Mouse (Mus musculus) midbrain, embryonic 10.5 days (tissue): Measurements from ENCODE around the gene Rrp1b. TPM values are rescaled to one million over a fixed set of nuclear protein-coding genes. Genes with fewer than 3 reads are reported as not detected.

ENCODE experiments used
- DNase-seq: peaks from one replicate; pipeline ENCODE4 v3.0.0-alpha.2; 2017; ENCODE audit warnings: low spot score
- H3K27ac ChIP-seq: fragments of 300-500 bp; sonication (generic); replicated peaks from 2 replicates; pipeline ENCODE4 v1.5.1; 2016; ENCODE audit warnings: mild to moderate bottlenecking
- H3K27me3 ChIP-seq: fragments of 300-500 bp; sonication (generic); 2 replicates; pipeline ENCODE4 v1.6.1; 2016; ENCODE audit warnings: low read depth, mild to moderate bottlenecking; ENCODE audit not compliant: poor library complexity, severe bottlenecking
- H3K36me3 ChIP-seq: fragments of 300-500 bp; sonication (generic); 2 replicates; pipeline ENCODE4 v1.6.1; 2016; ENCODE audit warnings: mild to moderate bottlenecking, moderate library complexity
- H3K4me1 ChIP-seq: fragments of 300-500 bp; sonication (generic); 2 replicates; pipeline ENCODE4 v1.6.1; 2016
- H3K4me3 ChIP-seq: fragments of 300-500 bp; sonication (generic); 2 replicates; pipeline ENCODE4 v1.5.1; 2016; ENCODE audit warnings: mild to moderate bottlenecking, moderate library complexity
- H3K9me3 ChIP-seq: fragments of 300-500 bp; sonication (generic); replicated peaks from 2 replicates; pipeline ENCODE4 v1.6.1; 2016; ENCODE audit warnings: mild to moderate bottlenecking
- WGBS: fragments of 180-500 bp; shearing (Covaris S2); methylation state at CpG from one replicate; pipeline ENCODE4 v1.1.7; 2016; 5-methylcytosine and 5-hydroxymethylcytosine counted together
- polyA plus RNA-seq: library from polyadenylated mRNA; unstranded; fragments of >200 nt; fragmentation: Nextera tagmentation; extraction: Ambion mirVana; gene quantifications from 2 replicates; pipeline ENCODE4 v1.2.1, GENCODE M21; 2016

Gene Rrp1b
- polyA plus RNA-seq, 1 experiment from 2014 or later = 102 TPM

DNA sequence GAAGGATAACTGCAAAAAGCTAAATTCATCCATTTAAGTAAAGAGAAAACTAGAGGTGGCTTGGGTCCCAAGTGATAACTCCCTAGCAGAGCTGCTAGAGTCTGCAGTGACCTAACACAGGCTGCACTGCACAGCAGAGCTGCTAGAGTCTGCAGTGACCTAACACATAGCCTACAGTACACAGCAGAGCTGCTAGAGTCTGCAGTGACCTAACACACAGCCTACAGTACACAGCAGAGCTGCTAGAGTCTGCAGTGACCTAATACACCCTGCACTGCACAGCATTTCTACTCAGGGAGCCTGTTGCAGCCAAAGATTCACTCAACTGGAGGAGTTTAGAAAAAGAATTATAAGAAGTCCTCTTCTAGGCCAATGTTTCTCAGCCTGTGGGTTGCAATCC is 22.2 kb upstream of the Rrp1b start:
- Histone ChIP-seq H3K27me3 (no peaks in the 10 kb centered on the region), H3K27ac (no peak overlapping the region), H3K4me3 (no peak overlapping the region), H3K9me3 (no peaks in the 10 kb centered on the region), H3K36me3 (no peaks in the 10 kb centered on the region), H3K4me1 (no peaks in the 10 kb centered on the region)
- no peak for DNase-seq

DNA sequence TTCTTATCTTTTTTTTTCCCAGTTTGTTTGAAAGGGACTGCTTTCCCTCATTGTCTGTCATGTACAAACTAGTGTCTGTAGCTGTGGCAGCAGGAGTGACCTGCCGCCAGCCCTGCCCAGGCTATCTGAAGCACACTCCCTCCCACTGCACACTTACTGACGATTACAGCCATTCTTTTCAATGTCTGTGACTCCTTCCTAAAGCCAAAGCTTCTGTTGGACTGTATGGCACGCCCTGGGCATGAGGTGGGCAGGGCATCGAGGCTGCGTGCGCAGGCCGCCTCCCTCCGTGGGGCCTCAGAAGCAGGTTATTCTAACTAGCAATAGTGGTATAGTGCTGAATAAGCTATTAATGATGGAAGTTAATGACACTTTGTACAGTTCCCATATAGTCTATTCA is 19.4 kb upstream of the Rrp1b start:
- Histone ChIP-seq H3K36me3 (no peaks in the 10 kb centered on the region), H3K4me1 (no peaks in the 10 kb centered on the region), H3K9me3 (no peaks in the 10 kb centered on the region), H3K4me3 (no peak overlapping the region), H3K27me3 (no peaks in the 10 kb centered on the region), H3K27ac (no peak overlapping the region)
- DNase-seq = no peak
- 91% methylated on average over 8 of the region's 8 CpGs for WGBS

DNA sequence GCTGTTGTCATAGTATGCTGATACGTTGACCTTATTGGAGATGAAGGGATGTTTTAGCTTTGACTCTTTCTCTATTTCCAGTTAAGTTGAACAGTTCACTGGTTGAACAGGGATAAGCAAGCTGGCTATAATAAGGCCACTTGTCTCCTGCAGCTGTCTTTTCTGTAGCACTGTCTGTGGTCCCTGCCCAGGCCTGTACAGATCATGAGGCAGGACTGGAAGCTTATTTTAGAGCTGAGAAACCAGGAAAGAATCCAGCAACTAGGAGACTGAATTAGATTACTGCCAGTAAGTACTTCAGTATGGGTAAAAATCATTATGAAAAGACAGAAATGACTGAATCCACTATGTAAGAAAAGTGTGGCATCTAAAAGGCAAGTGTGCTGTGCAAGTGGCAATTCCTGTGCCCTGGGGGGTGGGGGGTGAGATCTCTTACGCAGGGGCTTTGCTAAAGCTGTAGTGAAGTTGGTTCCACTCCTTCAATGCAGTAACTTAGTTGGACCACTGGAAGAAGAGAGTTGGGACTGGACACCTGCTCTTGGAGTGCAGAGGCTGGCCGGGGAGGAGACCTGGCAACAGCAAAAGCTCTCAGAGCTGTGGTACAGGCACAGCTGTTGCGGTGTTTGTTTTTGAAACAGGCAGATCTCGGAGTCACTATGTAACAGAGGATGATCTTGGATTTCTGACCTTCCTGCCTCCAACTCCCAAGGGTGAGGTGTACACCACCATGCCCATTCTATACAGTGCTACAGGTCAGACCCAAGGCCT is 17.6 kb upstream of the Rrp1b start:
- H3K4me1 ChIP-seq = no peaks in the 10 kb centered on the region

DNA sequence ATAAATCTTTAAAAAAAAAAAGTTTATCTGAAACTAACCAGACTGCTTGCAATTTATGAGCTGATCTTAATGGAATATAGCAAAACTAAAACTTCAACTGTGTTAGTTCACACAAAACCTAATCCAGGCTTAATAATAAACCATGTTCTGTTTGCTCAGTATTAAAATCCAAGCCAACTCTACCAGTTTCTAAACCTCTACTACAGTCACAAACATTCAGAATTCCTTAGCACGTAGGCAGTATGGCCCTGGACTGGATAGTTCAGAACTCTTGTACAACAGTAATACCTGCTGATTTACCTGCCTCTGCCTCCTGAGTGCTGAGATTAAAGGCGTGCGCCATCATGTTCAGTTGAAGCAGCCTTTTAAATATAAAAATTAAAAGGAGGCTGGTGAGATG is 13.9 kb upstream of the Rrp1b start:
- WGBS = 90% methylated on average over 3 of the region's 3 CpGs
- no peaks in the 10 kb centered on the region for H3K27me3 ChIP-seq
- no peak overlapping the region for H3K4me3 ChIP-seq
- H3K36me3 ChIP-seq = no peaks in the 10 kb centered on the region
- DNase-seq = no peak
- no peaks in the 10 kb centered on the region for H3K9me3 ChIP-seq
- H3K27ac ChIP-seq = no peak overlapping the region
- peaks cover 3% of the 10 kb centered on the region; the same call in 1 of the 2 replicates for H3K4me1 ChIP-seq

More for the DNA sequence above, 17.6 kb upstream of the Rrp1b start:
- Histone ChIP-seq H3K36me3 (no peaks in the 10 kb centered on the region), H3K9me3 (no peaks in the 10 kb centered on the region), H3K4me3 (no peak overlapping the region), H3K27me3 (no peaks in the 10 kb centered on the region), H3K27ac (no peak overlapping the region)
- WGBS = 83% methylated on average over 5 of the region's 5 CpGs
- no peak for DNase-seq

DNA sequence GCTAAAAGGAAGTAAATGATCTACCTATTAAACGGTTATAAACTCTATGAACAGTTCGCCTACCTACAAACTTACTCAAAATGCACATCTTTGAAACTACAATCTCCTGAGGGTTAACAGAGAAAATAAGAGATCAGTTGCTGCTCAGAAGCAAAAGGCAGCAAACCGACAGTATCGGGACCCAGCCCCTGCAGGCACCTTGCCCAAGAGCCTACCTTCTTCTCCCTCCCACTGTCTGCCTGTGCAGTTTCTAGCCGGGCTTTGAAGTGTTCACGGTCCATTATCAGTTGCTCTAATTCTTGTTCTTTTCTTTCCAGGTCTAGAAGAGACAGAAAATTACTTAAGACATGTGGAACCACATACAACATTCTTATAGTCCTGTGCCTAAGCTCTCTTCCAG is 13.3 kb upstream of the Rrp1b start:
- Histone ChIP-seq H3K4me1 (peaks cover 3% of the 10 kb centered on the region; the same call in 1 of the 2 replicates), H3K27me3 (no peaks in the 10 kb centered on the region), H3K27ac (no peak overlapping the region), H3K4me3 (no peak overlapping the region), H3K9me3 (no peaks in the 10 kb centered on the region), H3K36me3 (no peaks in the 10 kb centered on the region)
- 83% methylated on average over 6 of the region's 6 CpGs for WGBS
- no peak for DNase-seq

DNA sequence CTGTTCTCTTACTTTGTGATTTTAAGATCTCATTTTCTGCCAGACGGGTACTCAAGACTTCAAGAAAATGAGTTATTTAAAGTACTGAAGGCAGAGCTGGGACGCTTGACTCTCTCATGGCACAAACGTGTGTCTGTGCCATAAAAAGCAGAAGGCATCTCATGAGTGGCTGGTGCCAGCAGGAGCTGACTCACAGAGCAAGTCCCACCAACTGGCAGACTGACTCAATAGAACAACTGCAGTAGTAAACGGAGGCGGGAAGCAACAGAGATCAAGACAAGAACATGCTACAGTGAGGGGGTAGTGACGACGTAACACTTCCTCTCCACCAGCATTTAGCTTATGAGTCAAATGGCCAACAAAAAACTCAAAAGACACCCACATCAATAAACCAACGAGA is 12.8 kb upstream of the Rrp1b start:
- Histone ChIP-seq H3K4me3 (no peak overlapping the region), H3K4me1 (peaks cover 3% of the 10 kb centered on the region; the same call in 1 of the 2 replicates), H3K36me3 (no peaks in the 10 kb centered on the region), H3K27ac (no peak overlapping the region), H3K27me3 (no peaks in the 10 kb centered on the region), H3K9me3 (no peaks in the 10 kb centered on the region)
- no peak for DNase-seq
- WGBS = 82% methylated on average over 8 of the region's 8 CpGs

DNA sequence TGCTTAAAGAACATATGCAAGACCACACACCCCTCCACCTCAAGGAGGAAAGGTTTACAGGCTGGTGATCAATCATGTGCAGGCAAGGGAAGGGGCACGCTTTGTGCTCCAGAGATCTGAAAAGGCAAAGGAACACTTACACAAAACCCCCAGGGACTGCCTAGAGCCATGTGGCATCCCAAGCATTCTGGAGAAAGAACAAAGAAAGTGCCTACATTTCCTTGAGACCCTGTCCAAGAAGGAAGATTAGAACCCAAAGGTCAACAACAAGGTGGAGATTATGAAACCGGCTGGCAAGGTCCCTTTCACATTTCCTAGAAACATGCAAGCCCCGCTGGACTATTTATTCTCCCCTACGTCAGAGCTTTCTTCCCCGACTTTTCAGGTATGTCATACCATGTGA is 11.2 kb upstream of the Rrp1b start:
- H3K4me3 ChIP-seq = no peak overlapping the region
- 71% methylated on average over 5 of the region's 5 CpGs for WGBS
- no peaks in the 10 kb centered on the region for H3K9me3 ChIP-seq
- no peaks in the 10 kb centered on the region for H3K36me3 ChIP-seq
- peaks cover 3% of the 10 kb centered on the region; the same call in 1 of the 2 replicates for H3K4me1 ChIP-seq
- H3K27me3 ChIP-seq = no peaks in the 10 kb centered on the region
- DNase-seq = no peak
- H3K27ac ChIP-seq = no peak overlapping the region

DNA sequence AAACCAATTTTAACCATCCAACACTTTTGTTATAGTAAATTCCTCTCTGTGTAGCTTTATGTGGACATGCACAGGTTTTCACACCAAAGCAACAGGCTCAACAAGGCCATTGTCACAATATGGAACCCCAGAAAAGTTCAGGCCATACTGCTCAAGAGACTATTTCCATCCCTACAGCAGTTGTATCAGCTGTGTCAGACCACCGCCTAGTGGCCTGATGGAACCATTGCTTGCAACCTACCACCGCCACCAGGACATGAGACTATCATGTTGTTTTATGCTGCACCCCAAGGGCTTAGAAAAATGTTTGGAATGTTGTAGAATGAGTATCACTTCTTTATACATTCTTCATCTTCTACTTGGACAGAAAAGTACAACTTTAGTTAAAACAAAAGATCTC is 10.5 kb upstream of the Rrp1b start:
- H3K9me3 ChIP-seq = no peaks in the 10 kb centered on the region
- no peak overlapping the region for H3K4me3 ChIP-seq
- 9% methylated on average over 2 of the region's 2 CpGs for WGBS
- H3K36me3 ChIP-seq = no peaks in the 10 kb centered on the region
- no peaks in the 10 kb centered on the region for H3K27me3 ChIP-seq
- no peak overlapping the region for H3K27ac ChIP-seq
- peak; percentile 63 for DNase-seq
- H3K4me1 ChIP-seq = peaks cover 3% of the 10 kb centered on the region; the same call in 1 of the 2 replicates

DNA sequence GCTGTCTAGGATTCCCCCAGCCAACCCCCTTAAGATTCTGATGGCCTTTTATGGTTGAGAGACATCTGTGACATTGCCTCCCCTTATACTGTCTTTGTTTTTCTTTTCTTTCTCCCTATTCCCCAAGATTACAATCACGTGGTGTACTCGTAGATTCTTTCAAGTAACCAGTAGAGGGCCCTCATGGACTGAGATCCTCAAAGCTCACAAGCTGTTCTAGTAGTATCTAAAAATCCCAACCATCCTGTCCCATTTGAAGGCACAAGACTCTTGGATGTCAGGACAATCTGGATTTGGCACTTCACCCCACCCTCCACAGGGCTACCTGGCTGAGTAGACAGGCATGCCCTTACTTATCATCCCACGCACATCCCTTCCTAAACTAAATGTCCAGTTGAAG is 8.2 kb upstream of the Rrp1b start:
- H3K36me3 ChIP-seq = no peaks in the 10 kb centered on the region
- H3K27ac ChIP-seq = no peak overlapping the region
- no peaks in the 10 kb centered on the region for H3K9me3 ChIP-seq
- no peaks in the 10 kb centered on the region for H3K27me3 ChIP-seq
- WGBS = 30% methylated on average over 3 of the region's 3 CpGs
- DNase-seq = no peak
- H3K4me1 ChIP-seq = peaks cover 3% of the 10 kb centered on the region; the same call in 1 of the 2 replicates
- H3K4me3 ChIP-seq = no peak overlapping the region

DNA sequence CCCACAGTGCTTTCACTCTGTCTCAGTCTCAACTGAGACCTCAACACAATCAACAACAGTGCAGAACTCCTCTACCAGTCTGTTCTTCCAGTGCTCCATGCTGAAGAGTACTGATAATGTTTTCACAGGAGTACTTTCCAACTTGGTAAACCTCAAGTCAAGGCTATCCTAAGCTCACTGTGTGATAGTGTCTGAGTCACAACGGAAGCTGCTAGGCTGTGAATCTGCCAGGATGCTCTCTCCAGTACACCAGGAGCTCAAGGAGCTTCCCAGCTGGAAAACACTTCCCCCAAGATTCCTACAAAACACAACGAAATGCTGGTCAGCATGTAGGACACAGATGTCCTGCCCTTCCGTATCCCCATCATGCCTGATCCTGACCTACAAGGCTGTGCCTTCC is 7.6 kb upstream of the Rrp1b start:
- H3K27me3 ChIP-seq = no peaks in the 10 kb centered on the region
- H3K9me3 ChIP-seq = no peaks in the 10 kb centered on the region
- H3K4me1 ChIP-seq = peaks cover 3% of the 10 kb centered on the region; the same call in 1 of the 2 replicates
- no peaks in the 10 kb centered on the region for H3K36me3 ChIP-seq
- no peak for DNase-seq
- no peak overlapping the region for H3K4me3 ChIP-seq
- no peak overlapping the region for H3K27ac ChIP-seq
- WGBS = 88% methylated on average over 3 of the region's 3 CpGs

DNA sequence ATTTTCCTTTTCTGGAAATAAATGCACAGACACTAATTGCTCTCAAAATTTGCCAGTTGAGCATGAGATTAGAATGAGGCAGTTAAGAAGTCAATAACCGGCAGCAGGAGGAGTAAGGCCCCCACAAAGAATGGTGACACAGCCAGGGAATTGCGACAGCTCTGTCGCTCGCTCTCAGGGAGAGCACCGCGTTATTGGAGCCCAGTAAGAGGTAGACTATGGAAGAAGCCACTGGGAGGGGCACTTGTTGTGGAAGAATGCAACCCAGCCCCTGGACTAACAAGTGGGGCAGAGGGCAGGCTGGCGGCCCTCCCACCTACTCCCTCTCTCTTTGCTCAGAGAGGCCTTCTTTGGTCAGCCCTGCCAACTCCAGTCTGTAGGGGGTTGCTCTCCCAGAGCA is 4.2 kb upstream of the Rrp1b start:
- Histone ChIP-seq H3K4me1 (peaks cover 7% of the 10 kb centered on the region), H3K4me3 (no peak overlapping the region), H3K27ac (no peak overlapping the region), H3K27me3 (no peaks in the 10 kb centered on the region), H3K36me3 (no peaks in the 10 kb centered on the region), H3K9me3 (no peaks in the 10 kb centered on the region)
- DNase-seq = no peak
- WGBS = 53% methylated on average over 7 of the region's 7 CpGs

DNA sequence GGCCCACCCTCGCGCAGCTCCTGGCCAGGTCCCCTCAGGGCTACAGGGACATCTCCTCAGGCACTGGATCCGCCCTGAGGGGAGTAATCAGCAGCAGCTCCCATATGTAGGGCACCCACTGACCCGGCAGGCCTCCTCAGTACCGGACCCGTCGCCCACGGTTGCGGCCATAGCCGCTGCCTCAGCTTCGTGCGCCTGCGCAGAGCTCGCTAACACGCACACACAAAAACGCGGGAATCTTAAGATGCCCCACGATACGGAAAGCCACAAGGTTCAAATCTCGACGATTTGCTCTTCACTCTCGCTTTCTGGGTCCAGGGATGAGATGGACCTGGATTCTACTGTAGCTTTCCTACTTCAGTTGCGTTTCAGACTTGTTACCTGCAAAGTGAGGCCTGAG is 1.6 kb upstream of the Rrp1b start:
- WGBS = 89% methylated on average over 23 of the region's 23 CpGs
- Histone ChIP-seq H3K27ac (0 out of 2 replicates have a peak overlapping the region, but pooled peaks have one; percentile 13), H3K9me3 (no peaks in the 10 kb centered on the region), H3K4me3 (no peak overlapping the region), H3K4me1 (peaks cover 28% of the 10 kb centered on the region), H3K36me3 (peaks cover 9% of the 10 kb centered on the region), H3K27me3 (no peaks in the 10 kb centered on the region)
- DNase-seq = no peak

DNA sequence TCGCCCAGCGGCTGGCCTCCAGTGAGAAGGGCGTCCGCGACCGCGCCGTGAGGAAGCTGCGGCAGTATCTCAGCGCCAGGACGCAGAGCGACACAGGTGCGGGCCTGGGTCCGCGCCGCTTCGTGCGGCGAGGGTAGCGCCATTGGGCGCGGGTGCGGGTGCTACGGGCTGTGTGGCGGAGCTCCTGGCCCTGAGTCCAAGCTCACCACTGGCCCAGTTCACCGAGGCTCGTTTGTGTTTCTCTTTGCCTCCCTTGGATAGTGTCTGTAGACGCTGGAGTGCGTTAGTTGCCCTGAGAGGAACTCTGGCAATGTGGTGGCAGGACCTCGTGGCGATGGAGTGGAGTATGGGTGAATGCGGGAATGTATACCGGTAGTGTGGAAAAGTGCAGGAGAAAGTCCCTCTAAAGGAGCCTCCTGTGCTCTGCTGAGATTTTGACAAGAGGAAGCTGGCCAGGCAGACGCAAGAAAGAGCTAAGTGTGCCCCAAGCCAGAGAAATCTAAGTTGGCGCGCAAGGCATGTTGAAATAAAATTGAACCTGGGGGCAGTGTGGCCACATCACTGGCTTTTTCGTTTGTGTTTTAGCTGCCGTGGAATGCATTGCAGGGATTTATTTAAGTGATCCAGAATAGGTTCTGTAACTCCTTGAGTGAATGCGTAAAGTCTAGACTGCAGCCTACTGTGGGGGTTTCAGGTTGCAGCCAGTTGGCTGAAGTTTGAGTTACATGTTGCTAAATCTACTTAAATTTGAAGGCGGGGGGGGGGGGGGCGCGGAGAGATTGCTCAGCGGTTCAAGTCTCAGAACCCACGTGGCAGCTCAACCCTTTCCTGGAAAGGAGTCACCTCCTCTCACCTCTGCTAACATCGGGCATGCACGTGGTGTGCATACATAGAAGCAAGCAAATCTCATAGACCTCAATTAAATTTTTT is 874 bp downstream of the Rrp1b start:
- WGBS = under 1% methylated on average over 46 of the region's 46 CpGs
- Histone ChIP-seq H3K4me3 (peak overlapping the region; percentile 74), H3K27ac (peak overlapping the region; percentile 90), H3K27me3 (no peaks in the 10 kb centered on the region), H3K36me3 (peaks cover 22% of the 10 kb centered on the region), H3K4me1 (peaks cover 28% of the 10 kb centered on the region), H3K9me3 (no peaks in the 10 kb centered on the region)
- DNase-seq = no peak
